Mouse (Mus musculus): ENCODE data around the gene Rsbn1l.

- TF ChIP-seq CTCF (IDR thresholded peaks at IDR 0.05; ENCODE audit: control insufficient read depth, insufficient read depth, insufficient replicate concordance, low read depth, low read length) (no peak), POLR2A (IDR thresholded peaks at IDR 0.05; ENCODE audit: control insufficient read depth, low read depth, low read length) (no peak)
Measured at GRCm38 (mm10) chr5:20973069-20973468, 16.9 kb upstream of the Rsbn1l start.
